Mouse (Mus musculus) MEL (cell line): ENCODE results near the gene Ak3. TPM values are rescaled to one million over a fixed set of nuclear protein-coding genes. Genes with fewer than 3 reads are reported as not detected.

Experiments used
- DNase-seq: peaks from one replicate; pipeline ENCODE4 v3.0.0; 2011; ENCODE audit warnings: low read depth, low spot score
- H3K27ac ChIP-seq: 2 replicates; pipeline ENCODE4 v1.5.1; 2012; ENCODE audit warnings: low read depth, mild to moderate bottlenecking, control low read depth, low read length, moderate library complexity; ENCODE audit not compliant: control insufficient read depth
- H3K27me3 ChIP-seq, 2 experiments: fragments of 150-350 bp in 1 of 2; sonication (generic) in 1 of 2; 2 replicates each; pipeline ENCODE4 v1.6.1; 2012; ENCODE audit warnings: low read length in 2 of 2, mild to moderate bottlenecking in 2 of 2, improper control_type of control experiment in 1 of 2, moderate library complexity in 1 of 2; ENCODE audit not compliant: insufficient read depth in 2 of 2, control insufficient read depth in 1 of 2
- H3K36me3 ChIP-seq, 2 experiments: 2 replicates each; pipeline ENCODE4 v1.6.1; 2012 to 2014; ENCODE audit warnings: low read length in 2 of 2, improper control_type of control experiment in 1 of 2, inconsistent platforms in 1 of 2, mild to moderate bottlenecking in 1 of 2; ENCODE audit not compliant: insufficient read depth in 2 of 2, control insufficient read depth in 1 of 2
- H3K4me1 ChIP-seq, 2 experiments: fragments of 150-350 bp in 1 of 2; sonication (generic) in 1 of 2; 2 replicates each; pipeline ENCODE4 v1.6.1; 2012; ENCODE audit warnings: low read length in 2 of 2, improper control_type of control experiment in 1 of 2, mild to moderate bottlenecking in 1 of 2; ENCODE audit not compliant: insufficient read depth in 2 of 2, control insufficient read depth in 1 of 2
- H3K4me3 ChIP-seq, 2 experiments: fragments of 150-350 bp in 1 of 2; sonication (generic) in 1 of 2; 2 replicates each; pipeline ENCODE4 v1.5.1; 2012; ENCODE audit warnings: low read depth in 2 of 2, low read length in 2 of 2, mild to moderate bottlenecking in 2 of 2, moderate library complexity in 2 of 2, control low read depth in 1 of 2, improper control_type of control experiment in 1 of 2; ENCODE audit not compliant: control insufficient read depth in 1 of 2, insufficient read depth in 1 of 2
- H3K79me2 ChIP-seq: 2 replicates; pipeline ENCODE4 v1.6.1; 2012; ENCODE audit warnings: mild to moderate bottlenecking, low read length, moderate library complexity; ENCODE audit not compliant: control insufficient read depth, poor library complexity, insufficient read depth
- H3K9ac ChIP-seq: 2 replicates; pipeline ENCODE4 v1.6.1; 2012; ENCODE audit warnings: low read depth, mild to moderate bottlenecking, control low read depth, low read length, moderate library complexity; ENCODE audit not compliant: control insufficient read depth, poor library complexity, severe bottlenecking
- H3K9me3 ChIP-seq: fragments of 150-350 bp; sonication (generic); replicated peaks from 2 replicates; pipeline ENCODE4 v1.6.1; 2012; ENCODE audit warnings: mild to moderate bottlenecking, low read length, improper control_type of control experiment, moderate library complexity; ENCODE audit not compliant: insufficient read depth
- ETS1 ChIP-seq: IDR thresholded peaks from 2 replicates; pipeline ENCODE4 v1.6.1; 2012; ENCODE audit warnings: low read depth, mild to moderate bottlenecking, inconsistent platforms, low read length, improper control_type of control experiment, moderate library complexity
- KAT2A ChIP-seq: conservative IDR thresholded peaks from 2 replicates; pipeline ENCODE4 v1.6.1; 2012; ENCODE audit warnings: low read depth, low read length, improper control_type of control experiment, inconsistent platforms
- MAFK ChIP-seq: IDR thresholded peaks from 2 replicates; pipeline ENCODE4 v1.6.1; 2011; ENCODE audit warnings: low read depth, mild to moderate bottlenecking, low read length, improper control_type of control experiment, borderline replicate concordance
- MEF2A ChIP-seq: IDR thresholded peaks from 2 replicates; pipeline ENCODE4 v1.6.1; 2014; ENCODE audit warnings: low read depth, mild to moderate bottlenecking, inconsistent platforms, low read length, improper control_type of control experiment; ENCODE audit not compliant: poor library complexity, insufficient replicate concordance, severe bottlenecking; ENCODE audit errors: extremely low read depth
- MXI1 ChIP-seq: IDR thresholded peaks from 2 replicates; pipeline ENCODE4 v1.6.1; 2011; ENCODE audit warnings: mild to moderate bottlenecking, low read depth, low read length, improper control_type of control experiment
- MYB ChIP-seq: IDR thresholded peaks from 2 replicates; pipeline ENCODE4 v1.6.1; 2011; ENCODE audit warnings: mild to moderate bottlenecking, low read depth, low read length, improper control_type of control experiment
- NRF1 ChIP-seq: IDR thresholded peaks from 2 replicates; pipeline ENCODE4 v1.6.1; 2014; ENCODE audit warnings: low read depth, mild to moderate bottlenecking, inconsistent platforms, low read length, improper control_type of control experiment, moderate library complexity; ENCODE audit not compliant: poor library complexity, insufficient read depth, severe bottlenecking
- POLR2AphosphoS2 ChIP-seq: IDR thresholded peaks from 2 replicates; pipeline ENCODE4 v1.6.1; 2011; ENCODE audit warnings: low read length, improper control_type of control experiment
- RAD21 ChIP-seq: IDR thresholded peaks from 2 replicates; pipeline ENCODE4 v1.6.1; 2011; ENCODE audit warnings: mild to moderate bottlenecking, low read depth, low read length, improper control_type of control experiment
- SIN3A ChIP-seq: IDR thresholded peaks from 2 replicates; pipeline ENCODE4 v1.6.1; 2012; ENCODE audit warnings: low read length, improper control_type of control experiment, inconsistent platforms
- TAL1 ChIP-seq: IDR thresholded peaks from 2 replicates; pipeline ENCODE4 v1.6.1; 2012; ENCODE audit warnings: mild to moderate bottlenecking, inconsistent platforms, low read length, moderate library complexity, mixed read lengths
- TBP ChIP-seq: IDR thresholded peaks from 2 replicates; pipeline ENCODE4 v1.8.0; 2011; ENCODE audit warnings: low read depth, low read length, improper control_type of control experiment
- TCF12 ChIP-seq: IDR thresholded peaks from 2 replicates; pipeline ENCODE4 v1.6.1; 2014; ENCODE audit warnings: low read depth, mild to moderate bottlenecking, inconsistent platforms, low read length, improper control_type of control experiment, moderate library complexity
- UBTF ChIP-seq: IDR thresholded peaks from 2 replicates; pipeline ENCODE4 v1.6.1; 2012; ENCODE audit warnings: low read depth, mild to moderate bottlenecking, inconsistent platforms, low read length, improper control_type of control experiment, moderate library complexity, borderline replicate concordance; ENCODE audit not compliant: insufficient read depth
- USF2 ChIP-seq, 2 experiments: IDR thresholded peaks; 2 replicates each; pipeline ENCODE4 v1.6.1; 2011 to 2012; ENCODE audit warnings: improper control_type of control experiment in 2 of 2, low read length in 2 of 2, borderline replicate concordance in 1 of 2, inconsistent platforms in 1 of 2, low read depth in 1 of 2, mild to moderate bottlenecking in 1 of 2; ENCODE audit not compliant: insufficient read depth in 1 of 2
- ZMIZ1 ChIP-seq: IDR thresholded peaks from 2 replicates; pipeline ENCODE4 v1.6.1; 2012; ENCODE audit warnings: low read depth, mild to moderate bottlenecking, inconsistent platforms, low read length, improper control_type of control experiment, moderate library complexity
- polyA plus RNA-seq, 2 experiments: library from polyadenylated mRNA; stranded (reverse) in 1 of 2; unstranded in 1 of 2; fragments of >175 nt in 1 of 2; fragments of >200 nt in 1 of 2; gene quantifications; 2 replicates each; pipeline versions ENCODE4 v1.2.1 to v1.2.4; 2012; ENCODE audit warnings: low replicate concordance in 2 of 2, low read depth in 1 of 2; ENCODE audit not compliant: insufficient read length in 2 of 2, insufficient read depth in 1 of 2, missing spikeins in 1 of 2
- total RNA-seq: library from RNA; depleted of rRNA; stranded (reverse); fragments of 300-350 nt; gene quantifications from 2 replicates; pipeline ENCODE4 v1.2.3, GENCODE M21; 2012

Gene Ak3
- total and polyA plus RNA-seq, 3 experiments: 47.3 to 86.3 (median 50.0) TPM

DNA sequence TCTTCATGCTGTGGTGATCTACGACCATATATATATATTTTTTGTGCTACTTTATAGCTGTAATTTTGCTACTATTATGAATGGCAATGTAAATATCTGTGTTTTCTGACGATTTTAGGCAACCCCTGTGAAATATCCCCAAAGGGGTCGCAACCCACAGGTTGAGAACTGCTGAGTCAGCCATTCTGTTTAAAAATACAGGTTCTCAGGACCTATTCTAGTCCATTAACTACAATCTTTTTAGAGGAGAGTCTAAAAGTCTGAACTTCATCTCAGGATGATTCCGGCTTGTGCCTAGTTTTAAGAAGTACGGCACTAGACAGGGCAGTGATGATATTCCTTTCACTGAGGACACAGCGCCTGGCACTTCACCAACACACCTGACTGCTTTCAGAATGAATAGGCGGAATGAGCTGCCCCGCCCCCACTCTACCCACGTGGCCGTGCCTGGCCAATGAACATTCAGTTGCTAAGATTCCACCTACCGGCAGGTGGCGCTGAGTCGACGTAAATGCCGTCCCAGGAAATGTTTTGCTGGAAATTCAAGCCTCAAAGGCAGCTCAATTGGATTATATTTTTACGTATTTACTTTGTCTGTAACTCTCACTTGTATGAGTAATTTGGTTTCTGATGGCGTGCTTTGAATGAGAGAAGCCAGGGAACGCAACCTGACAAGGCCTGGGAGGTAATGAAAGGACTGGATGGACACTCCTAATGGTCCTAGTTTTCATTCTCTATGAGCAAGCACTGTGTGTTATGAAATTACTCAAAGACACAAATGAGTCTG is 16.0 kb upstream of the Ak3 start (continued):
- TF ChIP-seq UBTF (no peak), NRF1 (no peak), KAT2A (no peak)
- TF ChIP-seq, all 39 proteins: peak for 17

DNA sequence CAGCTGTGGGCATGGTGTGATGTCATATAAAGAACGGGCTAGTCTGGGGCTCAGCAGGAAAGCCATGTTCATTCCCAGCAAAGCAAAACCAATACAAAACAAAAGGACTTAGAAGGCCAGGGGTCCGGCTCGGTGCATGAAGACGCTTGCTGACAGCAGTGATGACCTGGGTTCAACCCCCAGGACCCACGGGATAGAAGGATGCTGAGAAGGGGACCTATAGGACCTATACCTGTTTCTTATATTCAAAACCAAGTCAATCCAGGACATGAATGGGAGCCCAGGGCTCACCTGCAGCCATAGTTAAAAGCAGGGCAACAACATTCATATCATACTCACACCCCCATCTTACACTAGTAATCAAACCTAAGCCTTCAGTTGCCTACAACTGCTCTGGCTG is 15.2 kb upstream of the Ak3 start:
- H3K79me2 ChIP-seq: no peaks in the 10 kb centered on the region; the same call in 1 of the 2 replicates
- no peak overlapping the region for H3K27ac ChIP-seq
- no peak overlapping the region for H3K9ac ChIP-seq
- H3K36me3 ChIP-seq: peaks cover 0 to 25% of the 10 kb centered on the region in 2 experiments; a peak in 2 of 4 replicates
- no peak overlapping the region for H3K4me3 ChIP-seq
- DNase-seq: no peak
- TF ChIP-seq MYB (no peak), ETS1 (no peak), TAL1 (no peak), RAD21 (no peak), TBP (no peak), MXI1 (no peak), MEF2A (no peak), SIN3A (no peak), ZMIZ1 (no peak), POLR2AphosphoS2 (no peak), MAFK (no peak), TCF12 (no peak)
- H3K9me3 ChIP-seq: no peaks in the 10 kb centered on the region
- no peaks in the 10 kb centered on the region for H3K27me3 ChIP-seq
- H3K4me1 ChIP-seq: peaks cover 4 to 22% of the 10 kb centered on the region in 2 experiments; a peak in 3 of 4 replicates

DNA sequence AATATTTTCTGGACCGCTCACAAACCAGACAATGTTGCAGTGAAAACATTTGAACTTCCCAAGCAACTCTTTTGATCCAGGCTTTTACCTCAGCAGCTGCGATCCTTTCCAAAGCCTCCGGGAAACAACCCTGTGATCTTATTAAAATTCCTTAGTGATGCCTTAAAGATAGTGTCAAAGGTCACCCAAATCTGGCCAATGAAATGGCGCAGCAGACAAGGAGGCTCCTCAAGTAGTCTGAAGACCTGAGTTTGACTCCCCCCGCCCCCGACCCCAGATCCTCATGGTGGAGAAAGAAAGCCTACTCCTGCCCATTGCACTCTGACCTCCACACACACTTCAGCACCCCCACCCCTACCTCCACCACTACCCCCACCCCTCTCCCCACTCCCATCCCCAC is 12.5 kb upstream of the Ak3 start:
- H3K9me3 ChIP-seq: no peaks in the 10 kb centered on the region
- no peak for TF ChIP-seq USF2 (IDR thresholded peaks at IDR 0.05; ENCODE audit: borderline replicate concordance in 1 of 2, insufficient read depth in 1 of 2, low read depth in 1 of 2, low read length in 2 of 2)
- TF ChIP-seq TBP: no peak
- no peak for TF ChIP-seq TAL1
- no peak overlapping the region for H3K9ac ChIP-seq
- no peak overlapping the region for H3K4me3 ChIP-seq
- H3K4me1 ChIP-seq: peaks cover 2 to 12% of the 10 kb centered on the region in 2 experiments; a peak in 3 of 4 replicates
- H3K27ac ChIP-seq: no peak overlapping the region
- no peaks in the 10 kb centered on the region for H3K27me3 ChIP-seq
- H3K36me3 ChIP-seq: peaks cover 0 to 12% of the 10 kb centered on the region in 2 experiments; a peak in 2 of 4 replicates
- no peaks in the 10 kb centered on the region for H3K79me2 ChIP-seq
- DNase-seq: no peak
